Mouse (Mus musculus) embryonic facial prominence, embryonic 13.5 days (tissue): ENCODE data around the gene Dcaf4. TPM values are rescaled to one million over a fixed set of nuclear protein-coding genes. Genes with fewer than 3 reads are reported as not detected.

Experiments used
- ATAC-seq: fragments of 200-750 bp; cut with Nextera tagmentation; 2 replicates; pipeline ENCODE4 v1.8.0; 2017; ENCODE audit warnings: low read depth; ENCODE audit not compliant: insufficient number of reproducible peaks, insufficient read depth, low FRiP score, low TSS enrichment
- H3K27ac ChIP-seq: fragments of 300-500 bp; sonication (generic); 2 replicates; pipeline ENCODE4 v1.5.1; 2015; ENCODE audit warnings: moderate library complexity, mild to moderate bottlenecking, inconsistent platforms
- H3K27me3 ChIP-seq: fragments of 300-500 bp; sonication (generic); 2 replicates; pipeline ENCODE4 v1.6.1; 2015; ENCODE audit warnings: mild to moderate bottlenecking, inconsistent platforms
- H3K36me3 ChIP-seq: fragments of 300-500 bp; sonication (generic); 2 replicates; pipeline ENCODE4 v1.6.1; 2015; ENCODE audit warnings: mild to moderate bottlenecking, inconsistent platforms
- H3K4me1 ChIP-seq: fragments of 300-500 bp; sonication (generic); 2 replicates; pipeline ENCODE4 v1.6.1; 2015; ENCODE audit warnings: inconsistent platforms
- H3K4me2 ChIP-seq: fragments of 300-500 bp; sonication (generic); 2 replicates; pipeline ENCODE4 v1.6.1; 2015; ENCODE audit warnings: moderate library complexity, mild to moderate bottlenecking, inconsistent platforms
- H3K4me3 ChIP-seq: fragments of 300-500 bp; sonication (generic); 2 replicates; pipeline ENCODE4 v1.5.1; 2015; ENCODE audit warnings: mild to moderate bottlenecking, inconsistent platforms
- H3K9ac ChIP-seq: fragments of 300-500 bp; sonication (generic); 2 replicates; pipeline ENCODE4 v1.6.1; 2015; ENCODE audit warnings: mild to moderate bottlenecking, inconsistent platforms
- H3K9me3 ChIP-seq: fragments of 300-500 bp; sonication (generic); 2 replicates; pipeline ENCODE4 v1.6.1; 2016; ENCODE audit warnings: inconsistent platforms
- WGBS: fragments of 180-500 bp; shearing (Covaris S2); methylation state at CpG from one replicate; pipeline ENCODE4 v1.1.7; 2015; ENCODE audit warnings: mixed read lengths; 5-methylcytosine and 5-hydroxymethylcytosine counted together
- polyA plus RNA-seq: library from polyadenylated mRNA; unstranded; fragments of >200 nt; fragmentation: Nextera tagmentation; extraction: Ambion mirVana; gene quantifications from 2 replicates; pipeline ENCODE4 v1.2.1, GENCODE M21; 2015

Gene Dcaf4
- polyA plus RNA-seq, 1 experiment from 2014 or later = 42.4 TPM

GRCm38 (mm10) chr12:83497959-83498358 is 22.3 kb upstream of the Dcaf4 start:
- 74% methylated on average over 3 of the region's 3 CpGs for WGBS
- no peaks in the 10 kb centered on the region for H3K27me3 ChIP-seq

GRCm38 (mm10) chr12:83499256-83499655 is 21.0 kb upstream of the Dcaf4 start:
- Histone ChIP-seq H3K4me3 (no peak overlapping the region), H3K9me3 (no peaks in the 10 kb centered on the region), H3K36me3 (no peaks in the 10 kb centered on the region), H3K27me3 (no peaks in the 10 kb centered on the region), H3K4me2 (no peak overlapping the region), H3K4me1 (0 out of 2 replicates have a peak, but pooled peaks cover 5% of the 10 kb centered on the region), H3K9ac (no peak overlapping the region), H3K27ac (no peak overlapping the region)
- no peak for ATAC-seq
- WGBS = 76% methylated on average over 5 of the region's 5 CpGs

More at GRCm38 (mm10) chr12:83497959-83498358, 22.3 kb upstream of the Dcaf4 start:
- H3K36me3 ChIP-seq = no peaks in the 10 kb centered on the region
- H3K4me1 ChIP-seq = 0 out of 2 replicates have a peak, but pooled peaks cover 5% of the 10 kb centered on the region
- no peaks in the 10 kb centered on the region for H3K9me3 ChIP-seq
- no peak overlapping the region for H3K27ac ChIP-seq
- ATAC-seq = no peak
- no peak overlapping the region for H3K9ac ChIP-seq
- no peak overlapping the region for H3K4me2 ChIP-seq
- no peak overlapping the region for H3K4me3 ChIP-seq

DNA sequence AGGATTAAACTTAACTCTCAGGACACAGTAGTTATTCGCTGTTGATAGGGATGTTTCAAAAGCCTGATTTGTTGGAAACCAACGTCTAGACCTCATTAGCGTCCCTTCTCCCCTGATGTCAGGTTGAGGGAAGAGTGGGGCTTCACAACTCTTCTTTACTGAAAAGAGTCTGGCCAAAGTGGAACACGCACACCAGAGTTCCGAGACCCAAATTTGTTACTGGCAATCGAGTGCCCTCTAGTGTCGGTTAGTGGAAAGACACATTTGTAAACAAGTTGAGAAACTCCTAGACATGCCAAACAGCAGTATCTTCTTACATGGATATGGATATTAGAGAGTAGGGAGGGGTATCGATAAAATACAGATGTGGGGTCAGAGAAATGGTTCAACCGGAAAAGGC is 18.1 kb upstream of the Dcaf4 start:
- H3K9me3 ChIP-seq = no peaks in the 10 kb centered on the region
- H3K4me1 ChIP-seq = 0 out of 2 replicates have a peak, but pooled peaks cover 5% of the 10 kb centered on the region
- H3K4me2 ChIP-seq = no peak overlapping the region
- no peaks in the 10 kb centered on the region for H3K36me3 ChIP-seq
- 3% methylated on average over 9 of the region's 9 CpGs for WGBS
- no peaks in the 10 kb centered on the region for H3K27me3 ChIP-seq
- H3K4me3 ChIP-seq = no peak overlapping the region
- ATAC-seq = no peak
- no peak overlapping the region for H3K9ac ChIP-seq
- H3K27ac ChIP-seq = no peak overlapping the region

- no peaks in the 10 kb centered on the region for H3K27me3 ChIP-seq
- no peak overlapping the region for H3K9ac ChIP-seq
- WGBS = 87% methylated on average over 10 of the region's 10 CpGs
- ATAC-seq = no peak
- no peak overlapping the region for H3K27ac ChIP-seq
- no peaks in the 10 kb centered on the region for H3K4me1 ChIP-seq
- no peak overlapping the region for H3K4me3 ChIP-seq
- no peaks in the 10 kb centered on the region for H3K9me3 ChIP-seq
- no peak overlapping the region for H3K4me2 ChIP-seq
- no peaks in the 10 kb centered on the region for H3K36me3 ChIP-seq
Observed at GRCm38 (mm10) chr12:83506543-83506942, 13.7 kb upstream of the Dcaf4 start.

DNA sequence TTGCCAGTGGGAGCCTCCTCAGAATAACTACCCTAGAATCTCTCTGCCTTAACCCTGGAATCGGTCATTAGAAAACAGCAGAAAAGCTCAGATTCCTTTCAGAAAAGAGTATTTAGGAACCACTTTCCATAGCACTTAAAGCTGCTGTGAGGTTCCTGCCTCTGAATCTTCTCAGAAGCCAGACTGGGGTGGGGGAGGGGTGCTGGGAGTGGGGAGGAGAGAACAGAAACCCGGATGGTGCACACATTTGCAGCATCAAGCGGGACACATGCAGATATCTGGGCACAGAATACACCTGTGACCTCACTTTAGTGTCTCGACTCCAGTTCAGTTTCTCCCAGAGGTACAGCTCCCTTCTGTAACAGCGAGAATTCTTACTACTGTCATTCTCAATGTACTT is 9.7 kb upstream of the Dcaf4 start:
- Histone ChIP-seq H3K27me3 (no peaks in the 10 kb centered on the region), H3K36me3 (no peaks in the 10 kb centered on the region), H3K4me1 (peaks cover 11% of the 10 kb centered on the region), H3K4me2 (no peak overlapping the region), H3K9me3 (no peaks in the 10 kb centered on the region), H3K9ac (no peak overlapping the region), H3K4me3 (no peak overlapping the region), H3K27ac (no peak overlapping the region)
- 77% methylated on average over 5 of the region's 5 CpGs for WGBS
- ATAC-seq = no peak

GRCm38 (mm10) chr12:83512783-83513182 is 7.5 kb upstream of the Dcaf4 start:
- no peaks in the 10 kb centered on the region for H3K27me3 ChIP-seq
- no peak for ATAC-seq
- no peak overlapping the region for H3K4me2 ChIP-seq
- no peak overlapping the region for H3K9ac ChIP-seq
- no peak overlapping the region for H3K27ac ChIP-seq
- H3K4me1 ChIP-seq = peaks cover 11% of the 10 kb centered on the region
- no peak overlapping the region for H3K4me3 ChIP-seq
- WGBS = 36% methylated on average over 4 of the region's 4 CpGs
- H3K36me3 ChIP-seq = no peaks in the 10 kb centered on the region
- H3K9me3 ChIP-seq = no peaks in the 10 kb centered on the region

DNA sequence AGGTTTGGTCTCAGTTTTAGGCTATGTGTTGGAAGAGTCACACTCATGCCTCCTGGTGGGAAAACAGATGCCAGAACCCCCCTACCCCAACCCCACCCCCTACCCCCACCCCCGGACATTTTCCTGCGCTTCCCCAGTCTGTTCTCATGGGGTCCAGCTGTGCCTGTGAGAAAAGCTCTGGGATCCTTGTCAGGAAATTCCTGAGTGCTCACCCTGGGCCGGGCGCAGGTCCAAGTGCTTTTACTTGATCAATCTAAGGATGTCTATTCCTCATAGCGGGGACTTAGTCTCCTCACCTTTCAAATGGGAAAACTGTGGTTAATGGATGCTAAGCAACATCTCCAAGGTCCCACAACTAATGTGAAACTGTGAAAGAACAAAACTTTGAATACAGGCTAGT is 7.1 kb upstream of the Dcaf4 start:
- no peak for ATAC-seq
- no peak overlapping the region for H3K4me3 ChIP-seq
- H3K4me1 ChIP-seq = peaks cover 11% of the 10 kb centered on the region
- H3K9ac ChIP-seq = no peak overlapping the region
- no peaks in the 10 kb centered on the region for H3K36me3 ChIP-seq
- no peaks in the 10 kb centered on the region for H3K9me3 ChIP-seq
- WGBS = 25% methylated on average over 5 of the region's 5 CpGs
- no peak overlapping the region for H3K27ac ChIP-seq
- H3K4me2 ChIP-seq = no peak overlapping the region
- H3K27me3 ChIP-seq = no peaks in the 10 kb centered on the region

GRCm38 (mm10) chr12:83514216-83514615 is 6.0 kb upstream of the Dcaf4 start:
- Histone ChIP-seq H3K27me3 (no peaks in the 10 kb centered on the region), H3K4me2 (no peak overlapping the region), H3K27ac (no peak overlapping the region), H3K4me3 (no peak overlapping the region), H3K9me3 (no peaks in the 10 kb centered on the region), H3K4me1 (peaks cover 11% of the 10 kb centered on the region), H3K9ac (no peak overlapping the region), H3K36me3 (no peaks in the 10 kb centered on the region)
- ATAC-seq = no peak
- 73% methylated on average over 4 of the region's 4 CpGs for WGBS

- H3K4me2 ChIP-seq = no peak overlapping the region
- no peak overlapping the region for H3K27ac ChIP-seq
- no peaks in the 10 kb centered on the region for H3K36me3 ChIP-seq
- WGBS = 78% methylated on average over 3 of the region's 3 CpGs
- H3K4me3 ChIP-seq = no peak overlapping the region
- no peak overlapping the region for H3K9ac ChIP-seq
- no peak for ATAC-seq
- no peaks in the 10 kb centered on the region for H3K9me3 ChIP-seq
- H3K27me3 ChIP-seq = no peaks in the 10 kb centered on the region
- H3K4me1 ChIP-seq = peaks cover 24% of the 10 kb centered on the region
Observed at GRCm38 (mm10) chr12:83517580-83517979, 2.7 kb upstream of the Dcaf4 start.

DNA sequence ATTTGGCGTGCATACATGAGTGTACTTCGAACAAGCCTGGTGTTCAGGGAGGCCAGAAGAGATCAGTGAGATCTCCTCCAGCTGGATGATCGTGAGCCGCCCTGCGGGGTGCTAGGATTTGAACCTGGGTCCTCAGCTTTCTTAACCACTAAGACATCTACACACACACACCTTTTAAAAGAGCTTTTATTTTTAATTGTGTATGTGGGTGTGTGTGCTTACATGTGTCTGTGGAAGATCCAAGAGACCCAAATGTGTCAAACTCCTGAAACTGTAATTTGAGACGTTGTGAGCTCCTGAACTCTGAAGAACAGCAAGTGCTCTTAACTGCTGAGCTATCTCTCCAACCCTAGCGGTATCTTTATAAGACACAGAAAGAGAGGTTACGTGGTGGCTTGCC is 817 bp downstream of the Dcaf4 start:
- no peaks in the 10 kb centered on the region for H3K9me3 ChIP-seq
- no peaks in the 10 kb centered on the region for H3K27me3 ChIP-seq
- peak overlapping the region; percentile 60 for H3K4me3 ChIP-seq
- no peaks in the 10 kb centered on the region for H3K36me3 ChIP-seq
- no peak overlapping the region for H3K27ac ChIP-seq
- WGBS = 42% methylated on average over 8 of the region's 8 CpGs
- H3K4me2 ChIP-seq = peak overlapping the region; percentile 65
- peak overlapping the region; percentile 75 for H3K9ac ChIP-seq
- no peak for ATAC-seq
- peaks cover 23% of the 10 kb centered on the region for H3K4me1 ChIP-seq

DNA sequence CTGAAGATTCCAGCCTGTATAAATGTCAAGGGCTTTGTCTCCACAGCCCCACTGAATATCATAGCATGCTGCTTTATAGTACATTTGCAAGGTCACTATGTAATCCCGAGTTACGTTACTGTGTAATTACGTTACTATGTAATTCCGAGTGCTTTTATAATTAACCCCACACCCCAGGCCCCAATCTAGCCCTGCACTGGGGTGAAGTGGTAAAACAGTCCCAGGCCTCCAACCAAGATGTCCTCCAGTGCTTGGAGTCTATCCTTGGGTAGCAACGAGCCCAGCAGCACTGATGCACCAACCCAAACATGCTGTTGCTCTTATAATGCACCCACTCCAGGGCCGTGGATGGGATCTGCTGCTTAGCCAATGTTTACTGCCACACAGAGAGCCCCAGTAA is 2.8 kb downstream of the Dcaf4 start:
- Histone ChIP-seq H3K4me2 (no peak overlapping the region), H3K9ac (no peak overlapping the region), H3K36me3 (peaks cover 6% of the 10 kb centered on the region; the same call in 1 of the 2 replicates), H3K4me1 (peaks cover 24% of the 10 kb centered on the region), H3K9me3 (no peaks in the 10 kb centered on the region), H3K27me3 (no peaks in the 10 kb centered on the region), H3K27ac (no peak overlapping the region), H3K4me3 (no peak overlapping the region)
- no peak for ATAC-seq
- WGBS = 77% methylated on average over 6 of the region's 6 CpGs

DNA sequence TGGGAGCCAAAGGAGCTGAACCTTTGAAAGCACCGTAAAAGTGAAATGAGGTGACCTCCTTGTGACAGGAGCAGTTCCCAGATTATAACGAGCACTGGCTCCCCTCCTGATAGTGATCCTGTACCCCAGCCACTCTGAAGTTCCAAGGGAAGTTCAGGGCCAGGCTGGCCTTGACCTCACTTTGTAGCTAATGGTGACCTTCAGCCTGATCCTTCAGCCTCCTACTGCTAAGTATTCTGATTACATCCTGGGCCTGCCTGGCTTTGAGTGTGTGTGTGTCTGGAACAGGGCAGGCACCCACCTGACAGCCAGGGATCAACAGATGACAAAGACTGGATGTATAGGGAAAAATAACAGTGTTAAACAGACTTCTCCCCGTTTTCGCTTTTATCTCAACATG is 3.6 kb downstream of the Dcaf4 start:
- Histone ChIP-seq H3K4me2 (no peak overlapping the region), H3K9me3 (no peaks in the 10 kb centered on the region), H3K4me3 (no peak overlapping the region), H3K4me1 (peaks cover 24% of the 10 kb centered on the region), H3K27me3 (no peaks in the 10 kb centered on the region), H3K27ac (no peak overlapping the region), H3K36me3 (peaks cover 10% of the 10 kb centered on the region; the same call in 1 of the 2 replicates), H3K9ac (no peak overlapping the region)
- 72% methylated on average over 4 of the region's 4 CpGs for WGBS
- no peak for ATAC-seq

DNA sequence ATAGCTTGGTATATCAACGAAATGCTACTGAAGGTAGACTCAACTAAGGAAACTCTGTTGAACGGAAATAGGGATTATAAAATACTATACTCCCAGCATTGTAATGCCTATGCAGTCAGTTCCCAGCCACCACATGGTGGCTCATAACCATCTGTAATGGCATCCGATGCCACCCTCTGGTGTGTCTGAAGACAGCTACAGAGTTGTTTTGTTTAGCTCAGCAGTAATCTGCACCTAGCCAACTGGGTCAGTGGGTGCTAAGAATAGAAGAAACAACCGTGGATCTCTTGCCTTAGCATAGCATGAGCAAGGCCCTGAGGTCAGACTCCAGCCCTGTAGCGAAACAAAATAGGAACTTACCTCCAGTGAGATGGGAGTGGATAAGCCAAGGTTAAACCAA is 4.1 kb downstream of the Dcaf4 start:
- Histone ChIP-seq H3K9ac (no peak overlapping the region), H3K4me3 (no peak overlapping the region), H3K4me1 (peaks cover 24% of the 10 kb centered on the region), H3K36me3 (peaks cover 13% of the 10 kb centered on the region; the same call in 1 of the 2 replicates), H3K4me2 (no peak overlapping the region), H3K9me3 (no peaks in the 10 kb centered on the region), H3K27ac (no peak overlapping the region), H3K27me3 (no peaks in the 10 kb centered on the region)
- no peak for ATAC-seq
- 82% methylated on average over 5 of the region's 5 CpGs for WGBS
